Mouse (Mus musculus): Measurements from ENCODE around the gene Rpap3.

Rpap3 gene

DNA sequence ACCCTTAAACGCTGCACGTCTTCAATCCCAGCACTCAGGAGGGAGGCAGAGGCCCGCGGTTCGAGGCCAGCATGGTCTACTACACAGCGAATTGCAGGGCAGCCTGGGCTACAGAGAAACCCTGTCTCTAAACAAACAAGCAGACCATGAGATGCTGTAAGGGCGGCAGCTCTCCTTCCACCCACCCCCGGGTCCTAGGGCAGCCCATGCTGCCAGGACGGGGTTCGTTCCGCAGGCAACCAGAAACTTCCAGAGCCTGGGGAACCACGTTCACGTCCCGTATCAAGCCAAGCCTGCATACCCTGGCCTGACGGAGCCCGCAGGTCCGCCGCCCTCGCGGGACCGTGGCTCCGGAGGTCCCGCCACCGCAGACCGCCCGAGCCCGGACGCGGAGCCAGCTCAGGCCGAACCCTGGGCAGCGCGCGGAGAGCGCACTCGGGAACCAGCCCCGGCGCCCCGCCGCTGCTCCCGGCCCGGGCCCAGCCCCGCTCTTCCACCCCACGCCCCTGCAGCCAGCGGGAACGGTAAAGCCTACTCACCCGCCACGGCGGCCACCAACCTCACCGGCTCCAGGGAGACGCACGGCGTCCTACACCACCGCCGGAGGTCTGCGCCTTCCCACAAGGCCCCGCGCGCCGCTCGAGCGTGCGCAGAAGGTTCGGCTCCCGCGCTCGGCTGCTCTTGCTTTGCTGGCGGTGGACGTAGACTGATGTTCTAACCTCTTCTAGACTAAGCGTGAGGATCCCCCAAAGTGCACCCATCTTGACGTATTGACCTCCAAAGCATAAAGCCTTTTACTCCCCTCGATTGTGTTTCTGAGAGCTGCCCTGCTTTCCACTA lies at the start of gene Rpap3:
Gene Rpap3, minus strand, starts transcription at position 615 of the 840 bp plus-strand sequence.
- Histone ChIP-seq H3K4me3 (replicated peaks; ENCODE audit: low read length) (peak within 1 kb of the TSS; percentile 93), H3K36me3 (ENCODE audit: insufficient read depth, low read length) (peaks cover 30% of the 10 kb centered on the region), H3K9me3 (ENCODE audit: low read length) (no peaks in the 10 kb centered on the region), H3K4me1 (replicated peaks; ENCODE audit: low read depth, low read length) (peaks cover 16% of the 10 kb centered on the region), H3K27me3 (ENCODE audit: insufficient read depth, low read length) (no peaks in the 10 kb centered on the region)
- TF ChIP-seq NANOG (IDR thresholded peaks at IDR 0.05; ENCODE audit: borderline replicate concordance, low read length) = no peak
- no peak for TF ChIP-seq POU5F1 (IDR thresholded peaks at IDR 0.05; ENCODE audit: borderline replicate concordance, low read length)
- no peak for TF ChIP-seq CTCF (conservative IDR thresholded peaks at IDR 0.05; ENCODE audit: low read length)

DNA sequence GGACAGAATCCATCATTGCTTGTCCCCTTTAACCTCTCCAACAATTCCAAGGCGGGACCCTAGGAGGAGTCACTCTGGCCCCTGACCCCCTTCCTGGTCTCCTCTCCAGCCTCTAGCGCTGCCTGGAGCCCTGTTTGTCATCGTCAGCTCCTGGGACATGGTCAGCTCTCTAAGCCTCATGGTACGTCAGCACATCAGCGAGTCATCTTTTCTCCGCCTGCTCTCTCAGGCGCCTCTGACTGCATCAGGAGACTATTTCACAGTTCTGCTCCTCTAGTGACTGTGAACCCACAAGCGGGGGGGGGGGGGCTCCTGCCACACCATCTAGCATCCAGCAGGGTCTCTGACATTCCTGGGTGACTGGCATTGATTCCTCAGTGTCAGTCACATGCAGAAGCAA lies 49.7 kb upstream of the Rpap3 start:
- TF ChIP-seq NANOG (IDR thresholded peaks at IDR 0.05; ENCODE audit: borderline replicate concordance, low read length) (no peak), CTCF (conservative IDR thresholded peaks at IDR 0.05; ENCODE audit: low read length) (no peak), POU5F1 (IDR thresholded peaks at IDR 0.05; ENCODE audit: borderline replicate concordance, low read length) (no peak)
- no peaks in the 10 kb centered on the region for H3K27me3 ChIP-seq (ENCODE audit: insufficient read depth, low read length)
- H3K36me3 ChIP-seq (ENCODE audit: insufficient read depth, low read length) = peaks cover 42% of the 10 kb centered on the region

DNA sequence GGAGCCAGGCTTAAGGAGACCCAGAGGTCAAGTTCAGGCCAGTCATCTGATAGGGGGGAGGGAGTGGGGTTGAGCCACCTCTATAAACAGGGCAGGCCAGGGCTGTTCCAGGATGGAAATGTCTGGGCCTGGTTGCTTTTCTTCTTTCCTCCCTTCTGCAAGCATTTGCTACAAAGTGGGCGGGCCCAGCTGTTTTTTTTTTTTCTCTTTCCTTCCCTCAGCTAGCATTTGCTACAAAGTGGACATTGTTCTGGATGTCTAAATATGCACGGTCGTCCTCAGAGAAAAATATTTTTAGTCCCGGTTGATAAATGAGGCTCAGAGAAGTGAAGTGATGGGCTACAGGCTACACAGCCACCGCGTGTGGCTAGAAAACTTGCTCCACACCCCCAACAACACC lies 48.9 kb upstream of the Rpap3 start:
- Histone ChIP-seq H3K27me3 (ENCODE audit: insufficient read depth, low read length) (no peaks in the 10 kb centered on the region), H3K36me3 (ENCODE audit: insufficient read depth, low read length) (peaks cover 35% of the 10 kb centered on the region), H3K9me3 (ENCODE audit: low read length) (no peaks in the 10 kb centered on the region), H3K4me3 (replicated peaks; ENCODE audit: low read length) (0 out of 2 replicates have a peak overlapping the region, but pooled peaks have one; percentile 41), H3K4me1 (replicated peaks; ENCODE audit: low read depth, low read length) (peaks cover 47% of the 10 kb centered on the region)
- TF ChIP-seq POU5F1 (IDR thresholded peaks at IDR 0.05; ENCODE audit: borderline replicate concordance, low read length) (no peak), NANOG (IDR thresholded peaks at IDR 0.05; ENCODE audit: borderline replicate concordance, low read length) (no peak), CTCF (conservative IDR thresholded peaks at IDR 0.05; ENCODE audit: low read length) (no peak)

More for the DNA sequence above, 49.7 kb upstream of the Rpap3 start:
- peaks cover 41% of the 10 kb centered on the region for H3K4me1 ChIP-seq (replicated peaks; ENCODE audit: low read depth, low read length)
- peak overlapping the region; percentile 57 for H3K4me3 ChIP-seq (replicated peaks; ENCODE audit: low read length)
- H3K9me3 ChIP-seq (ENCODE audit: low read length) = no peaks in the 10 kb centered on the region

DNA sequence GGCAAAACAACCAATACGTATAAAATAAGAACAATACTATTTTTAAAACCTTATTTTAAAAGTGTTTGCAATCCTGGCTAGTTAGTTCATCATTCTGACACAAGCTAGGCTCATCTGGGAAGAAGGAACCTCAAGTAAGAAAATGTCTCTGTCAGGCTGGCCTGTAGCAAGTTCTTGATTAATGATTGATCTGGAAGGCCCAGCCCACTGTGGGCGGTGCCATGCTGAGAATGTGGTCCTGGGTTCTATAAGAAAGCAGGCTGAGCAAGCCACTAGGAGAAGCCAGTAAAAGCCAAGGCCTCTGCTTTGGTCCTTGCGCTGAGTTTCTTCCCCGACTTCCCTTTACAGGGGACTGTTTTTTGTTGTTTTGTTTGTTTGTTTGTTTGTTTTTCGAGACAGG lies 46.9 kb upstream of the Rpap3 start:
- TF ChIP-seq CTCF (conservative IDR thresholded peaks at IDR 0.05; ENCODE audit: low read length) (no peak), POU5F1 (IDR thresholded peaks at IDR 0.05; ENCODE audit: borderline replicate concordance, low read length) (no peak), NANOG (IDR thresholded peaks at IDR 0.05; ENCODE audit: borderline replicate concordance, low read length) (no peak)
- H3K9me3 ChIP-seq (ENCODE audit: low read length) = no peaks in the 10 kb centered on the region
- no peak overlapping the region for H3K4me3 ChIP-seq (replicated peaks; ENCODE audit: low read length)
- H3K27me3 ChIP-seq (ENCODE audit: insufficient read depth, low read length) = no peaks in the 10 kb centered on the region
- peaks cover 31% of the 10 kb centered on the region for H3K36me3 ChIP-seq (ENCODE audit: insufficient read depth, low read length)
- H3K4me1 ChIP-seq (replicated peaks; ENCODE audit: low read depth, low read length) = peaks cover 47% of the 10 kb centered on the region

DNA sequence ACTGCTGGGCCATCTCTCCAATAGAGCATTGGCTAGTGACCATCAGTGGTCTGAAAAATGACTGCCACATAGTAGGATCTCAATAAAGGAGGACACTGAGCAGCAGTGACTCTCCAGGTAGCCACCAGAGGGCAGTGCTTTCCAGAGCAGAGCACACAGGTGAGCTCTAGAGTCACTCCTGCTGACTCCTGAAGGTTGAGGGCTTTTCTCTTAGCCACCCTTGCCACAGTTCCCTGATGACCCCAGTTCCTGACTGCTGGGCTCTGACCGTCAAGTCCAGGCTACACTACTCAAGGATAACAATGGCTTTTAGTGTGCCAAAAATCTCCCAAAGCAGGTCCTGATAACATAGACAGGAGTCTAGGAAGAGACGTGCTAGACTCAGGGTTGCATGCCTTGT lies 46.1 kb upstream of the Rpap3 start:
- no peak for TF ChIP-seq NANOG (IDR thresholded peaks at IDR 0.05; ENCODE audit: borderline replicate concordance, low read length)
- no peak for TF ChIP-seq POU5F1 (IDR thresholded peaks at IDR 0.05; ENCODE audit: borderline replicate concordance, low read length)
- peak; percentile 61 for TF ChIP-seq CTCF (conservative IDR thresholded peaks at IDR 0.05; ENCODE audit: low read length)
- H3K9me3 ChIP-seq (ENCODE audit: low read length) = no peaks in the 10 kb centered on the region
- H3K4me3 ChIP-seq (replicated peaks; ENCODE audit: low read length) = no peak overlapping the region
- H3K4me1 ChIP-seq (replicated peaks; ENCODE audit: low read depth, low read length) = peaks cover 45% of the 10 kb centered on the region
- H3K27me3 ChIP-seq (ENCODE audit: insufficient read depth, low read length) = no peaks in the 10 kb centered on the region
- H3K36me3 ChIP-seq (ENCODE audit: insufficient read depth, low read length) = peaks cover 29% of the 10 kb centered on the region

DNA sequence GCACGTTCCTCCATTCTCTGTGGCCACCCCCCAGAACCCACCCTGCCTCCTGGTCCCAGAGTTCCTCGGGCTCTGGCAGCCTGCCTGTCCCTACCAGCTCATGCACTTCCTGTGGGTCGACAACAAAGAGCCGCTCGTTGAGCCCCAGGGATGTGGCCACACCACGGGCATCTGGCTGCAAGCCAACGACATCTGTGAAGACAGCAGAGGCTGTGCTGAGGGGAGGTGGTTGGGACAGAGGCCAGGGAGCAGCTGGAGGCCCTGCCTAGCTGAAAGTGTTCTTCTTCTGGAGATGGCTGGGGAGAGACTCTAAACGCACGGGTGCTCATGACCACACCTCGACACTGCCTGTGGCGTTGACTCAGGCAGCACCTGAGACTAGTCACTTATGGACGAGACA lies 45.1 kb upstream of the Rpap3 start:
- peaks cover 36% of the 10 kb centered on the region for H3K4me1 ChIP-seq (replicated peaks; ENCODE audit: low read depth, low read length)
- TF ChIP-seq CTCF (conservative IDR thresholded peaks at IDR 0.05; ENCODE audit: low read length) (no peak), POU5F1 (IDR thresholded peaks at IDR 0.05; ENCODE audit: borderline replicate concordance, low read length) (no peak), NANOG (IDR thresholded peaks at IDR 0.05; ENCODE audit: borderline replicate concordance, low read length) (no peak)
- H3K27me3 ChIP-seq (ENCODE audit: insufficient read depth, low read length) = no peaks in the 10 kb centered on the region
- H3K36me3 ChIP-seq (ENCODE audit: insufficient read depth, low read length) = peaks cover 30% of the 10 kb centered on the region
- H3K9me3 ChIP-seq (ENCODE audit: low read length) = no peaks in the 10 kb centered on the region
- H3K4me3 ChIP-seq (replicated peaks; ENCODE audit: low read length) = no peak overlapping the region

DNA sequence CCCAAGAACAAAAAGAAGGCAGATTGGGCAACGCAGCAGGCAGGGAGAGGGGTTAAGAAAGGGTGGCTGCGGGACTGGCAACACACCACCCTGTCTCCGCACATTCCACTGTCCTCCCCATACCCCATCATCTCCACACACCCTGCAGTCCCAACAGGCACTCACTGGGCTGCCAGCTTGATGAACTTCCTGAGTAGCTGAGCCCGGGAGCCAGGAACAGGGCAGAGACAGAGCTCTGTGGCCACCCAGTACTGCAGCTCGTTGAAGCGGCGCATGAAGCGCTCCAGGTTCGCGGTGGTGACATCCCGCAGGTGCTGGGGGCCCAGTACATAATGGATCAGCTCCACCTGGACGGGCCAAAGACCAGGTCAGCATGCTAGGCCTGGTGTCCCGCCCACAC lies 44.2 kb upstream of the Rpap3 start:
- Histone ChIP-seq H3K4me3 (replicated peaks; ENCODE audit: low read length) (no peak overlapping the region), H3K9me3 (ENCODE audit: low read length) (no peaks in the 10 kb centered on the region), H3K4me1 (replicated peaks; ENCODE audit: low read depth, low read length) (peaks cover 32% of the 10 kb centered on the region), H3K36me3 (ENCODE audit: insufficient read depth, low read length) (peaks cover 39% of the 10 kb centered on the region), H3K27me3 (ENCODE audit: insufficient read depth, low read length) (no peaks in the 10 kb centered on the region)
- no peak for TF ChIP-seq POU5F1 (IDR thresholded peaks at IDR 0.05; ENCODE audit: borderline replicate concordance, low read length)
- no peak for TF ChIP-seq CTCF (conservative IDR thresholded peaks at IDR 0.05; ENCODE audit: low read length)
- no peak for TF ChIP-seq NANOG (IDR thresholded peaks at IDR 0.05; ENCODE audit: borderline replicate concordance, low read length)

DNA sequence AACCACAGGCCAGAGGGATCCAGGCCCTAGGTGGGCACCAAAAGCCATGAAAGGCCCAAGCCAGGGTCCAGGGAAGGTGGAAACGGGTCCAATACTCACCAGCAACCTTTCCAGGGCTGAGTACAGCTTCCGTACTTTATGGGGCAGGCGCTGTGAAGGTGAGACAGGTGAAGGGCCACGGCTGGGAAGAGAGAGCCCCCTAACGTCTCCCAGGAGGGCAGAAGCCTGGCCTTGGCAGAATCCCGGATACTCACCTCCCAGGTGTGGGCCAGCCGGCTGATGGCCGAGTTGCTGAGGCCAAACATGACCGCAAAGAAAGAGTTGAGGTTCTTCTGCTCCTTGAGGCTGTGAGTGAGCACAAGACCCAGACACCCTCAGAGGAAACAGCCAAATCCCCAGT lies 43.8 kb upstream of the Rpap3 start:
- H3K9me3 ChIP-seq (ENCODE audit: low read length) = no peaks in the 10 kb centered on the region
- H3K36me3 ChIP-seq (ENCODE audit: insufficient read depth, low read length) = peaks cover 39% of the 10 kb centered on the region
- H3K4me1 ChIP-seq (replicated peaks; ENCODE audit: low read depth, low read length) = peaks cover 28% of the 10 kb centered on the region
- no peaks in the 10 kb centered on the region for H3K27me3 ChIP-seq (ENCODE audit: insufficient read depth, low read length)
- no peak overlapping the region for H3K4me3 ChIP-seq (replicated peaks; ENCODE audit: low read length)
- TF ChIP-seq POU5F1 (IDR thresholded peaks at IDR 0.05; ENCODE audit: borderline replicate concordance, low read length) (no peak), NANOG (IDR thresholded peaks at IDR 0.05; ENCODE audit: borderline replicate concordance, low read length) (no peak), CTCF (conservative IDR thresholded peaks at IDR 0.05; ENCODE audit: low read length) (no peak)
